Mouse (Mus musculus): Measurements from ENCODE around the gene Ttc21a. TPM values are rescaled to one million over a fixed set of nuclear protein-coding genes. Genes with fewer than 3 reads are reported as not detected.

Gene Ttc21a
- polyA plus RNA-seq (2015; fragmentation: Nextera tagmentation; extraction: Ambion mirVana): 0.32 and 0.54 TPM in 2 replicates

- Histone ChIP-seq H3K9me3 (replicated peaks) (no peaks in the 10 kb centered on the region), H3K4me3 (peak within 1 kb of the TSS; percentile 78), H3K4me2 (peak within 1 kb of the TSS; percentile 83), H3K27me3 (no peaks in the 10 kb centered on the region), H3K36me3 (ENCODE audit: poor library complexity, severe bottlenecking) (peaks cover 8% of the 10 kb centered on the region), H3K4me1 (peaks cover 15% of the 10 kb centered on the region), H3K9ac (peak within 1 kb of the TSS; percentile 91), H3K27ac (0 out of 2 replicates have a peak within 1 kb of the TSS, but pooled peaks have one; percentile 48)
- peak; percentile 97 for ATAC-seq
- 1% methylated on average over 40 of the region's 40 CpGs for WGBS
These were observed at the start of gene Ttc21a, which contains the start of gene Gorasp1 for GRCm38 (mm10) chr9:119937005-119937773. Gene Ttc21a, plus strand, starts transcription at chr9:119937606. Gene Gorasp1, minus strand, starts transcription at chr9:119937565.

- Histone ChIP-seq H3K9me3 (replicated peaks) (no peaks in the 10 kb centered on the region), H3K27me3 (no peaks in the 10 kb centered on the region), H3K4me3 (no peak overlapping the region), H3K27ac (peak overlapping the region; percentile 93), H3K9ac (peak overlapping the region; percentile 6; the same call in 1 of the 2 replicates), H3K4me2 (peak overlapping the region; percentile 35), H3K36me3 (ENCODE audit: poor library complexity, severe bottlenecking) (no peaks in the 10 kb centered on the region), H3K4me1 (peaks cover 26% of the 10 kb centered on the region)
- 7% methylated on average over 2 of the region's 2 CpGs for WGBS
- peak; percentile 91 for ATAC-seq
These were observed 48.6 kb upstream of the Ttc21a start for GRCm38 (mm10) chr9:119888843-119889246.

- 49% methylated on average over 9 of the region's 9 CpGs for WGBS
- ATAC-seq: no peak
- H3K9ac ChIP-seq: no peak overlapping the region
These were observed 48.0 kb upstream of the Ttc21a start for GRCm38 (mm10) chr9:119889446-119889845.

GRCm38 (mm10) chr9:119890692-119891091 is 46.7 kb upstream of the Ttc21a start:
- Histone ChIP-seq H3K27ac (no peak overlapping the region), H3K9ac (no peak overlapping the region), H3K9me3 (replicated peaks) (no peaks in the 10 kb centered on the region), H3K27me3 (no peaks in the 10 kb centered on the region), H3K4me2 (no peak overlapping the region), H3K4me3 (no peak overlapping the region), H3K36me3 (ENCODE audit: poor library complexity, severe bottlenecking) (no peaks in the 10 kb centered on the region), H3K4me1 (peaks cover 35% of the 10 kb centered on the region)
- WGBS: 18% methylated on average over 2 of the region's 2 CpGs
- ATAC-seq: no peak

More at GRCm38 (mm10) chr9:119889446-119889845, 48.0 kb upstream of the Ttc21a start:
- Histone ChIP-seq H3K4me2 (peak overlapping the region; percentile 35), H3K27ac (peak overlapping the region; percentile 93), H3K9me3 (replicated peaks) (no peaks in the 10 kb centered on the region), H3K36me3 (ENCODE audit: poor library complexity, severe bottlenecking) (no peaks in the 10 kb centered on the region), H3K4me1 (peaks cover 30% of the 10 kb centered on the region), H3K27me3 (no peaks in the 10 kb centered on the region), H3K4me3 (no peak overlapping the region)

- H3K9ac ChIP-seq: no peak overlapping the region
- no peaks in the 10 kb centered on the region for H3K27me3 ChIP-seq
- H3K27ac ChIP-seq: no peak overlapping the region
- 88% methylated on average over 5 of the region's 5 CpGs for WGBS
- H3K4me1 ChIP-seq: peaks cover 32% of the 10 kb centered on the region
- H3K9me3 ChIP-seq (replicated peaks): no peaks in the 10 kb centered on the region
- H3K4me3 ChIP-seq: no peak overlapping the region; the same call in 1 of the 2 replicates
- ATAC-seq: no peak
- peak overlapping the region; percentile 95 for H3K4me2 ChIP-seq
- no peaks in the 10 kb centered on the region; the same call in 1 of the 2 replicates for H3K36me3 ChIP-seq (ENCODE audit: poor library complexity, severe bottlenecking)
These were observed 43.5 kb upstream of the Ttc21a start for GRCm38 (mm10) chr9:119893881-119894280.

- peak; percentile 99 for ATAC-seq
- Histone ChIP-seq H3K9ac (peak within 1 kb of the TSS; percentile 88), H3K27ac (peak within 1 kb of the TSS; percentile 75), H3K27me3 (no peaks in the 10 kb centered on the region), H3K4me1 (peaks cover 26% of the 10 kb centered on the region), H3K4me2 (peak within 1 kb of the TSS; percentile 95), H3K9me3 (replicated peaks) (no peaks in the 10 kb centered on the region), H3K36me3 (ENCODE audit: poor library complexity, severe bottlenecking) (peaks cover 2% of the 10 kb centered on the region; the same call in 1 of the 2 replicates), H3K4me3 (peak within 1 kb of the TSS; percentile 96)
- WGBS: 3% methylated on average over 34 of the region's 34 CpGs
These were observed 42.9 kb upstream of the Ttc21a start, which contains the start of gene Wdr48 for GRCm38 (mm10) chr9:119894339-119895009. Gene Wdr48, plus strand, starts transcription at chr9:119894878.

GRCm38 (mm10) chr9:119895040-119895721 is 42.2 kb upstream of the Ttc21a start:
- H3K9ac ChIP-seq: peak overlapping the region; percentile 88
- peak; percentile 50 for ATAC-seq
- peak overlapping the region; percentile 95 for H3K4me2 ChIP-seq
- H3K9me3 ChIP-seq (replicated peaks): no peaks in the 10 kb centered on the region
- peak overlapping the region; percentile 75 for H3K27ac ChIP-seq
- peaks cover 19% of the 10 kb centered on the region for H3K4me1 ChIP-seq
- H3K4me3 ChIP-seq: peak overlapping the region; percentile 96
- H3K36me3 ChIP-seq (ENCODE audit: poor library complexity, severe bottlenecking): peaks cover 9% of the 10 kb centered on the region; the same call in 1 of the 2 replicates
- WGBS: 2% methylated on average over 33 of the region's 71 CpGs
- no peaks in the 10 kb centered on the region for H3K27me3 ChIP-seq

GRCm38 (mm10) chr9:119899446-119899845 is 38.0 kb upstream of the Ttc21a start:
- Histone ChIP-seq H3K9me3 (replicated peaks) (no peaks in the 10 kb centered on the region), H3K4me1 (peaks cover 12% of the 10 kb centered on the region), H3K27me3 (no peaks in the 10 kb centered on the region), H3K9ac (no peak overlapping the region), H3K36me3 (ENCODE audit: poor library complexity, severe bottlenecking) (peaks cover 40% of the 10 kb centered on the region), H3K4me2 (no peak overlapping the region), H3K4me3 (no peak overlapping the region), H3K27ac (no peak overlapping the region)
- ATAC-seq: no peak
- WGBS: 93% methylated on average over 2 of the region's 2 CpGs

- Histone ChIP-seq H3K4me2 (no peak overlapping the region), H3K9ac (no peak overlapping the region), H3K4me1 (no peaks in the 10 kb centered on the region), H3K4me3 (no peak overlapping the region), H3K27ac (no peak overlapping the region), H3K27me3 (no peaks in the 10 kb centered on the region), H3K9me3 (replicated peaks) (no peaks in the 10 kb centered on the region), H3K36me3 (ENCODE audit: poor library complexity, severe bottlenecking) (peaks cover 69% of the 10 kb centered on the region)
- ATAC-seq: no peak
- WGBS: 85% methylated on average over 12 of the region's 12 CpGs
These were observed 34.8 kb upstream of the Ttc21a start for GRCm38 (mm10) chr9:119902410-119903151.

GRCm38 (mm10) chr9:119908708-119909107 is 28.7 kb upstream of the Ttc21a start:
- Histone ChIP-seq H3K27me3 (no peaks in the 10 kb centered on the region), H3K9me3 (replicated peaks) (no peaks in the 10 kb centered on the region), H3K4me1 (no peaks in the 10 kb centered on the region), H3K36me3 (ENCODE audit: poor library complexity, severe bottlenecking) (peaks cover 96% of the 10 kb centered on the region), H3K4me3 (no peak overlapping the region), H3K4me2 (no peak overlapping the region), H3K9ac (no peak overlapping the region), H3K27ac (no peak overlapping the region)
- 89% methylated on average over 3 of the region's 3 CpGs for WGBS
- no peak for ATAC-seq

- H3K36me3 ChIP-seq (ENCODE audit: poor library complexity, severe bottlenecking): peaks cover 96% of the 10 kb centered on the region
- H3K4me1 ChIP-seq: no peaks in the 10 kb centered on the region
- no peak for ATAC-seq
- no peak overlapping the region for H3K9ac ChIP-seq
- H3K27ac ChIP-seq: no peak overlapping the region
- no peaks in the 10 kb centered on the region for H3K27me3 ChIP-seq
- H3K9me3 ChIP-seq (replicated peaks): no peaks in the 10 kb centered on the region
- 95% methylated on average over 3 of the region's 3 CpGs for WGBS
- no peak overlapping the region for H3K4me2 ChIP-seq
- H3K4me3 ChIP-seq: no peak overlapping the region
These were observed 27.5 kb upstream of the Ttc21a start for GRCm38 (mm10) chr9:119909931-119910330.
